Mouse (Mus musculus) frontal cortex, postnatal 25 days (tissue): ENCODE results near the gene Casq2.

Experiments used
- DNase-seq, 2 experiments: peaks; one replicate each; pipeline ENCODE4 v3.0.0; 2022; ENCODE audit warnings: low spot score in 2 of 2

Casq2 gene

GRCm38 (mm10) chr3:102193488-102194290 is 107.5 kb downstream of the Casq2 start:
- no peak for DNase-seq

GRCm38 (mm10) chr3:102194291-102195051 is 108.3 kb downstream of the Casq2 start:
- no peak for DNase-seq

GRCm38 (mm10) chr3:102195762-102196161 is 109.5 kb downstream of the Casq2 start:
- DNase-seq, result no peak
